Mouse (Mus musculus) gastrocnemius, postnatal 25 days (tissue): ENCODE data around the gene Tctn1. TPM values are rescaled to one million over a fixed set of nuclear protein-coding genes. Genes with fewer than 3 reads are reported as not detected.

Experiments
- DNase-seq: peaks from one replicate; pipeline ENCODE4 v3.0.0; 2022
- total RNA-seq, 2 experiments: library from RNA; stranded (reverse); gene quantifications; 1 replicate in 1 of 2; 2 replicates in 1 of 2; pipeline ENCODE4 v1.2.3; 2021

The Tctn1 gene
- total RNA-seq, 2 experiments from 2014 or later: 1.9 to 2.2 TPM

- DNase-seq: no peak
These were observed 21.5 kb upstream of the Tctn1 start for GRCm38 (mm10) chr5:122285767-122286150.

- peak; percentile 63 for DNase-seq
These were observed 20.9 kb upstream of the Tctn1 start for GRCm38 (mm10) chr5:122285029-122285766.

- DNase-seq: peak; percentile 93
These were observed 20.1 kb upstream of the Tctn1 start, which contains the start of gene Pptc7 for GRCm38 (mm10) chr5:122284183-122285028. Pptc7 (plus strand) TSS chr5:122284365.

- DNase-seq: no peak
These were observed 19.5 kb upstream of the Tctn1 start for GRCm38 (mm10) chr5:122283828-122284182.

GRCm38 (mm10) chr5:122280827-122281462 is 16.7 kb upstream of the Tctn1 start:
- peak; percentile 73 for DNase-seq

GRCm38 (mm10) chr5:122280422-122280826 is 16.2 kb upstream of the Tctn1 start:
- DNase-seq: peak; percentile 32

- peak; percentile 43 for DNase-seq
These were observed 15.7 kb upstream of the Tctn1 start for GRCm38 (mm10) chr5:122279799-122280421.

GRCm38 (mm10) chr5:122278946-122279345 is 14.7 kb upstream of the Tctn1 start:
- no peak for DNase-seq

GRCm38 (mm10) chr5:122274785-122275184 is 10.5 kb upstream of the Tctn1 start:
- DNase-seq: peak; percentile 31

GRCm38 (mm10) chr5:122272821-122273220 is 8.6 kb upstream of the Tctn1 start:
- no peak for DNase-seq

GRCm38 (mm10) chr5:122268858-122269604 is 4.8 kb upstream of the Tctn1 start:
- no peak for DNase-seq

- no peak for DNase-seq
These were observed 3.6 kb upstream of the Tctn1 start for GRCm38 (mm10) chr5:122267899-122268298.

GRCm38 (mm10) chr5:122267136-122267535 is 2.9 kb upstream of the Tctn1 start:
- DNase-seq: no peak

GRCm38 (mm10) chr5:122265942-122266341 is 1.7 kb upstream of the Tctn1 start:
- DNase-seq: no peak

- no peak for DNase-seq
These were observed 927 bp upstream of the Tctn1 start for GRCm38 (mm10) chr5:122265187-122265586.

GRCm38 (mm10) chr5:122262104-122262503 is 2.2 kb downstream of the Tctn1 start:
- DNase-seq: no peak

- DNase-seq: no peak
These were observed 6.1 kb downstream of the Tctn1 start for GRCm38 (mm10) chr5:122258027-122258741.

GRCm38 (mm10) chr5:122251895-122252606 is 12.2 kb downstream of the Tctn1 start:
- no peak for DNase-seq

- no peak for DNase-seq
These were observed 15.0 kb downstream of the Tctn1 start for GRCm38 (mm10) chr5:122249281-122249680.

GRCm38 (mm10) chr5:122247934-122248333 is 16.3 kb downstream of the Tctn1 start:
- no peak for DNase-seq
